Mouse (Mus musculus) kidney, postnatal 0 days (tissue): Measurements from ENCODE around the gene Ldb2. TPM values are rescaled to one million over a fixed set of nuclear protein-coding genes. Genes with fewer than 3 reads are reported as not detected.
A peak's percentile ranks its signal among the peaks of the same experiment; 100 is the strongest.

Experiments used
- ATAC-seq: fragments of 200-750 bp; cut with Nextera tagmentation; replicated peaks from 2 replicates; pipeline ENCODE4 v1.8.0; 2017; ENCODE audit warnings: low read depth, moderate number of reproducible peaks, moderate TSS enrichment, moderate library complexity; ENCODE audit not compliant: low FRiP score
- DNase-seq: peaks from one replicate; pipeline ENCODE4 v3.0.0-alpha.2; 2016; ENCODE audit warnings: low spot score
- H3K27ac ChIP-seq: fragments of 300-500 bp; sonication (generic); 2 replicates; pipeline ENCODE4 v1.5.1; 2014; ENCODE audit warnings: mild to moderate bottlenecking
- H3K27me3 ChIP-seq: fragments of 300-500 bp; sonication (generic); 2 replicates; pipeline ENCODE4 v1.6.1; 2014; ENCODE audit warnings: low read length, mixed read lengths; ENCODE audit not compliant: insufficient read depth
- H3K36me3 ChIP-seq: fragments of 300-500 bp; sonication (generic); 2 replicates; pipeline ENCODE4 v1.6.1; 2014; ENCODE audit warnings: low read length, mixed read lengths; ENCODE audit not compliant: insufficient read depth
- H3K4me1 ChIP-seq: fragments of 300-500 bp; sonication (generic); replicated peaks from 2 replicates; pipeline ENCODE4 v1.6.1; 2014; ENCODE audit warnings: antibody characterized with exemption, low read length, mixed read lengths; ENCODE audit not compliant: insufficient read depth
- H3K4me2 ChIP-seq: fragments of 300-500 bp; sonication (generic); 2 replicates; pipeline ENCODE4 v1.6.1; 2014; ENCODE audit warnings: mild to moderate bottlenecking, low read length, moderate library complexity, mixed read lengths
- H3K4me3 ChIP-seq: fragments of 300-500 bp; sonication (generic); replicated peaks from 2 replicates; pipeline ENCODE4 v1.5.1; 2014; ENCODE audit warnings: low read depth, low read length
- H3K9ac ChIP-seq: fragments of 300-500 bp; sonication (generic); 2 replicates; pipeline ENCODE4 v1.6.1; 2014; ENCODE audit warnings: low read depth, low read length
- H3K9me3 ChIP-seq: fragments of 300-500 bp; sonication (generic); replicated peaks from 2 replicates; pipeline ENCODE4 v1.6.1; 2016; ENCODE audit warnings: low read length, inconsistent platforms, mixed read lengths
- CTCF ChIP-seq: IDR thresholded peaks from 2 replicates; pipeline ENCODE4 v1.5.1; 2016; ENCODE audit warnings: antibody characterized with exemption, low read depth, mild to moderate bottlenecking, moderate library complexity
- WGBS: fragments of 180-500 bp; shearing (Covaris S2); extraction: QIAGEN DNeasy Blood & Tissue Kit; methylation state at CpG from one replicate; pipeline ENCODE4 v1.1.7; 2014; 5-methylcytosine and 5-hydroxymethylcytosine counted together
- polyA plus RNA-seq: library from polyadenylated mRNA; unstranded; fragments of >200 nt; fragmentation: Nextera tagmentation; extraction: Ambion mirVana; gene quantifications from 2 replicates; pipeline ENCODE4 v1.2.1, GENCODE M21; 2015

The Ldb2 gene
- polyA plus RNA-seq, 1 experiment from 2014 or later, result 82.9 TPM

GRCm38 (mm10) chr5:44798493-44798892 is 987 bp downstream of the Ldb2 start:
- Histone ChIP-seq H3K27ac (peak overlapping the region; percentile 70), H3K9me3 (no peaks in the 10 kb centered on the region), H3K4me3 (peak overlapping the region; percentile 45), H3K4me1 (no peaks in the 10 kb centered on the region), H3K4me2 (peak overlapping the region; percentile 59), H3K27me3 (no peaks in the 10 kb centered on the region), H3K9ac (peak overlapping the region; percentile 60), H3K36me3 (no peaks in the 10 kb centered on the region)
- ATAC-seq (no peak), DNase-seq (peak; percentile 26)
- TF ChIP-seq CTCF, result no peak
- WGBS, result 10% methylated on average over 3 of the region's 3 CpGs

DNA sequence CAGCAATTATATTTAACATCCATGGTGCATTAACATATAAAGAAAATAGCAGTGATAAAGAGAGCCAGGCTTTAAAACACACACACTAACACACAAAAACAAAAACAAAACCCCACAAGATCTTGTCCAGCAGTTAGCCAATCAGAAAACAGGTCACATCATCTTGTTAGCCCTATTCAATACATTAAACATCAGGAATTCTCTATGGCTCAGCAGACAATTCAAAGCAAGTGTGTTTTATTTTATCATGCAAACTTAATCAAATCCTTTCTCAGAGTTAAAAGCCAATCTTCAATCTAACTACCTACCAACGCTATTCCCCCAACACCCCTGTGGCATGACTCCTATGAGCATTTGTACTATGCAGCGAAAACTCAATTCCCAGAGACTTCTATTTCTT is 1.4 kb downstream of the Ldb2 start:
- Histone ChIP-seq H3K4me1 (no peaks in the 10 kb centered on the region), H3K9ac (peak overlapping the region; percentile 60), H3K4me2 (peak overlapping the region; percentile 59), H3K36me3 (no peaks in the 10 kb centered on the region), H3K9me3 (no peaks in the 10 kb centered on the region), H3K27ac (peak overlapping the region; percentile 70), H3K4me3 (peak overlapping the region; percentile 45), H3K27me3 (no peaks in the 10 kb centered on the region)
- peak; percentile 44 for DNase-seq
- no peak for TF ChIP-seq CTCF
- no peak for ATAC-seq
- 20% methylated on average over 2 of the region's 2 CpGs for WGBS

- no peak for ATAC-seq
- H3K4me1 ChIP-seq, result no peaks in the 10 kb centered on the region
- no peak overlapping the region for H3K4me2 ChIP-seq
- no peak overlapping the region for H3K27ac ChIP-seq
- H3K9ac ChIP-seq, result no peak overlapping the region
- H3K36me3 ChIP-seq, result no peaks in the 10 kb centered on the region
- H3K4me3 ChIP-seq, result no peak overlapping the region
- no peak for DNase-seq
- no peaks in the 10 kb centered on the region for H3K27me3 ChIP-seq
- H3K9me3 ChIP-seq, result no peaks in the 10 kb centered on the region
- WGBS, result 47% methylated on average over 3 of the region's 3 CpGs
- TF ChIP-seq CTCF, result no peak
Measured at GRCm38 (mm10) chr5:44784591-44784990, 14.9 kb downstream of the Ldb2 start.

GRCm38 (mm10) chr5:44779340-44779739 is 20.1 kb downstream of the Ldb2 start:
- no peaks in the 10 kb centered on the region for H3K9me3 ChIP-seq
- 80% methylated on average over 4 of the region's 4 CpGs for WGBS
- no peaks in the 10 kb centered on the region for H3K27me3 ChIP-seq

DNA sequence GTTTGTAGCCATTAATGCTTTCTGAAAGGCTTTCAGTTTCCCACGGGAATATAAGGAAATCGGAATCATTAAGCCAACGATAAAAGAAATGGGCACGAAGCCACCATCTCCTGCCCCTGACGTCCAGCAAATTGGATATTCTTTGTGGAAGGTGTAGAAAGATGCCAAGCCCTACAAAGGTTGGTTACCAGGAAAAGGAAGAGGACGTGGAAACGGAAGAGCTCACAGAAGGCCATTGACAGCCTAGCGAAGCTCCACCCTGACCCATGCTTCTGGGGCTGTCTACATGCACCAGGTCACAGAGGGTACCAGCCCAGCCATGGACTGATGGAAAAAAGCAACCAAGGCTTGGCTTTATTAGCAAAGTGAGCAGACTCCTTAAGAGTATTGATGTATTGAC is 31.0 kb downstream of the Ldb2 start:
- WGBS, result 78% methylated on average over 8 of the region's 8 CpGs
- no peaks in the 10 kb centered on the region for H3K9me3 ChIP-seq
- H3K4me2 ChIP-seq, result no peak overlapping the region
- no peak overlapping the region for H3K4me3 ChIP-seq
- H3K4me1 ChIP-seq, result no peaks in the 10 kb centered on the region
- no peak overlapping the region for H3K9ac ChIP-seq
- DNase-seq, result peak; percentile 21
- ATAC-seq, result no peak
- no peak for TF ChIP-seq CTCF
- H3K27ac ChIP-seq, result no peak overlapping the region
- H3K27me3 ChIP-seq, result no peaks in the 10 kb centered on the region
- H3K36me3 ChIP-seq, result no peaks in the 10 kb centered on the region

More at GRCm38 (mm10) chr5:44779340-44779739, 20.1 kb downstream of the Ldb2 start:
- Histone ChIP-seq H3K4me2 (no peak overlapping the region), H3K4me3 (no peak overlapping the region), H3K36me3 (peaks cover 4% of the 10 kb centered on the region; the same call in 1 of the 2 replicates), H3K4me1 (no peaks in the 10 kb centered on the region), H3K27ac (no peak overlapping the region), H3K9ac (no peak overlapping the region)
- ATAC-seq (no peak), DNase-seq (no peak)
- TF ChIP-seq CTCF, result no peak

DNA sequence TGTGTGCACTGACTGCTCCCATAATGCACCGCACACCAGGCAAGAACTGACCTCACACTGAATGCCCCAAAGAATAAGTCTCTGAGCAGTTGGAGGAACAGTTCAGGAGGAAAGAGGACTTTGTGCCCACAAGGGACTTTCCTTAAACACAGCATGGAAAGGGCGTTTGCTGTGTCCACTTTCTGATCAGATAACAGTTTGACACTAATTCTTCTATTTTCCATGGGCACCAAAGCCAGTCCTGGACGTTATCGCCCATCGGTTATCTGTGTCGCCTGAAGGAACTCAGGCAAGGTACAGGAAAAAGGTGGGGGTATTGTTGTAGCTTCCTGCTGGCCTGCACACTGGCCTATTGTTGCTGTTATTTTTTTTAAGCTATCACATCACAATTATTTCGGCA is 34.6 kb downstream of the Ldb2 start:
- Histone ChIP-seq H3K9ac (no peak overlapping the region), H3K27ac (no peak overlapping the region; the same call in 1 of the 2 replicates), H3K4me1 (no peaks in the 10 kb centered on the region), H3K4me2 (no peak overlapping the region), H3K4me3 (no peak overlapping the region), H3K9me3 (no peaks in the 10 kb centered on the region), H3K36me3 (no peaks in the 10 kb centered on the region), H3K27me3 (no peaks in the 10 kb centered on the region)
- no peak for TF ChIP-seq CTCF
- ATAC-seq, result no peak
- WGBS, result 68% methylated on average over 7 of the region's 7 CpGs
- peak; percentile 50 for DNase-seq

GRCm38 (mm10) chr5:44759178-44759577 is 40.3 kb downstream of the Ldb2 start:
- no peak for TF ChIP-seq CTCF
- Histone ChIP-seq H3K9me3 (no peaks in the 10 kb centered on the region), H3K27ac (no peak overlapping the region), H3K4me2 (no peak overlapping the region), H3K36me3 (no peaks in the 10 kb centered on the region), H3K27me3 (no peaks in the 10 kb centered on the region), H3K4me1 (no peaks in the 10 kb centered on the region), H3K9ac (no peak overlapping the region), H3K4me3 (no peak overlapping the region)
- 71% methylated on average over 4 of the region's 4 CpGs for WGBS
- ATAC-seq (no peak), DNase-seq (peak; percentile 57)
